Comparison of ENCODE assay signal across 8 mouse cellular contexts in the genomic region with DNA sequence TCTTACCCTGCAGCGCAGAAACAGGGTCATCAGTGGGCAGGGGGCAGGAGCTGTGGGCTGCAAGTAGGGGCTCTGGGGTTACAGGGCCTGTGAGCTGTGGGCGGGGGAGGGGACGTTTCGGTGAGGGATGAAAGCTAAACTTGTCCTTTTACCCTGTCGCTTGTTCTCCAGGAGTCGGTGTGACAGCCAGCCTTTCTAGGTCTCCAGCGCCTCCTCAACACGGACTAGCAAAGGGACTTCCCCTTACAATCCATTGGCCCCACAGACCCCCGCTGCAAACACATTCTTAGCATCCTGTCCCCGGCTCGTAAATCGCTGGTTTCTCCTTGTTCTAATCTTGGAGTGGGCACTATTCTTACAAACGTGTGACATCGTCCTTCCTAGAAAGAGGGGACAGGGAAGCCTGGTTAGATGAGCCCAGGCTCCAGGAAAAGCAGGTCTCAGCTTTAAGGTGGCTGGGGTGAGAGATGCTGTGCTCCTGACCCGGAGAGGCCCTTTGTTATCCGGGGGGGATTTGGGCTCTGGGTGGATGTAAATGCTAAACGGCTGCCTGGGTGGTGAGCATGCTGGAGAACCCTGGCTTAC. TPM values are rescaled to one million over a fixed set of nuclear protein-coding genes. Genes with fewer than 3 reads are reported as not detected.
A peak's percentile ranks its signal among the peaks of the same experiment; 100 is the strongest.
DNase-seq lines count a peak whose midpoint lies in the region; ATAC-seq and TF ChIP-seq lines count a peak whose summit lies in the region.

No protein-coding gene starts in this region.

- peak overlapping the region; percentile 49 for H3K9ac ChIP-seq in forebrain, embryonic 12.5 days
- peak overlapping the region; percentile 50 for H3K9ac ChIP-seq in intestine, embryonic 15.5 days
- peak overlapping the region; percentile 54 for H3K9ac ChIP-seq in stomach, postnatal 0 days (ENCODE audit: low read length)

- H3K79me2 ChIP-seq in macrophage (ENCODE audit: inconsistent target) = no peaks in the 10 kb centered on the region

- no peak for TF ChIP-seq EP300 in stomach, postnatal 0 days (optimal IDR thresholded peaks at IDR 0.05)

- DNase-seq in left cerebral cortex, postnatal 36 days (ENCODE audit: low spot score in 2 of 2) = peak; percentile 43 to 44
- no peak for DNase-seq in left cerebral cortex, adult 11 months (ENCODE audit: low spot score)
- DNase-seq in adrenal gland, postnatal 36 days = peak; percentile 25 to 55
- DNase-seq in stomach, postnatal 0 days (ENCODE audit: low spot score) = no peak
- no peak for DNase-seq in B cell, adult 2 months

- peaks cover 54% of the 10 kb centered on the region for H3K4me1 ChIP-seq in forebrain, embryonic 12.5 days
- peaks cover 60% of the 10 kb centered on the region for H3K4me1 ChIP-seq in intestine, embryonic 15.5 days (replicated peaks)
- peaks cover 23% of the 10 kb centered on the region for H3K4me1 ChIP-seq in stomach, postnatal 0 days (replicated peaks; ENCODE audit: control insufficient read depth, insufficient read depth)

- H3K4me2 ChIP-seq in forebrain, embryonic 12.5 days = peak overlapping the region; percentile 45
- peak overlapping the region; percentile 60 for H3K4me2 ChIP-seq in intestine, embryonic 15.5 days (replicated peaks)
- peak overlapping the region; percentile 28 for H3K4me2 ChIP-seq in stomach, postnatal 0 days (replicated peaks; ENCODE audit: low read depth)

- 2% methylated on average over 17 of the region's 17 CpGs for WGBS in forebrain, embryonic 12.5 days
- WGBS in intestine, embryonic 15.5 days = 8% methylated on average over 17 of the region's 17 CpGs
- WGBS in macrophage (ENCODE audit: missing documents) = 13% methylated on average over 17 of the region's 17 CpGs
- 10% methylated on average over 17 of the region's 17 CpGs for WGBS in stomach, postnatal 0 days

- no peak for TF ChIP-seq CTCF in stomach, postnatal 0 days (IDR thresholded peaks at IDR 0.05; ENCODE audit: low read depth)

- H3K36me3 ChIP-seq in forebrain, embryonic 12.5 days (replicated peaks) = no peaks in the 10 kb centered on the region
- H3K36me3 ChIP-seq in intestine, embryonic 15.5 days = no peaks in the 10 kb centered on the region
- no peaks in the 10 kb centered on the region for H3K36me3 ChIP-seq in macrophage (ENCODE audit: inconsistent target)
- no peaks in the 10 kb centered on the region for H3K36me3 ChIP-seq in stomach, postnatal 0 days (ENCODE audit: control insufficient read depth, insufficient read depth, low read length)

- peak overlapping the region; percentile 86 for H3K27ac ChIP-seq in forebrain, embryonic 12.5 days
- peak overlapping the region; percentile 97 for H3K27ac ChIP-seq in intestine, embryonic 15.5 days
- peak overlapping the region; percentile 86 for H3K27ac ChIP-seq in macrophage
- H3K27ac ChIP-seq in stomach, postnatal 0 days (replicated peaks) = peak overlapping the region; percentile 97

- ATAC-seq in forebrain, embryonic 12.5 days (ENCODE audit: low FRiP score) = peak; percentile 1; the same call in 1 of the 2 replicates
- no peak for ATAC-seq in intestine, embryonic 15.5 days
- no peak for ATAC-seq in stomach, postnatal 0 days (ENCODE audit: low FRiP score, low TSS enrichment)

- peak overlapping the region; percentile 14; the same call in 1 of the 2 replicates for H3K4me3 ChIP-seq in forebrain, embryonic 12.5 days (replicated peaks)
- H3K4me3 ChIP-seq in intestine, embryonic 15.5 days (replicated peaks) = peak overlapping the region; percentile 32
- H3K4me3 ChIP-seq in macrophage (ENCODE audit: inconsistent target) = no peak overlapping the region
- H3K4me3 ChIP-seq in stomach, postnatal 0 days (ENCODE audit: low read depth, low read length) = no peak overlapping the region

- no peaks in the 10 kb centered on the region for H3K9me3 ChIP-seq in forebrain, embryonic 12.5 days
- no peaks in the 10 kb centered on the region for H3K9me3 ChIP-seq in intestine, embryonic 15.5 days
- H3K9me3 ChIP-seq in stomach, postnatal 0 days (ENCODE audit: control insufficient read depth, low read length) = no peaks in the 10 kb centered on the region

- intact Hi-C loops in left cerebral cortex, postnatal 36 days (cut with DNase I) = loop anchor here (1.0 to 2.0 kb wide), 2 partner anchors 8 to 36 kb away; no protein-coding TSS in a partner anchor

- H3K27me3 ChIP-seq in forebrain, embryonic 12.5 days = no peaks in the 10 kb centered on the region
- no peaks in the 10 kb centered on the region for H3K27me3 ChIP-seq in intestine, embryonic 15.5 days (replicated peaks)
- no peaks in the 10 kb centered on the region for H3K27me3 ChIP-seq in stomach, postnatal 0 days (ENCODE audit: control insufficient read depth, insufficient read depth, low read length)

RNA-seq across cellular contexts. Expression of a gene that starts 7.6 kb away (rescaled TPM):
- 100 to 1,000 TPM; 117 to 141 TPM for total RNA-seq in left cerebral cortex, postnatal 36 days (2021)
- total RNA-seq in adrenal gland, postnatal 36 days (2021) = 100 to 1,000 TPM; 116 to 171 TPM
- 2.1 and 2.2 TPM in 2 replicates for polyA plus RNA-seq in forebrain, embryonic 12.5 days (2016; fragmentation: Nextera tagmentation; extraction: Ambion mirVana)
- polyA plus RNA-seq in intestine, embryonic 15.5 days (2015; fragmentation: Nextera tagmentation; extraction: Ambion mirVana) = 2.6 and 2.7 TPM in 2 replicates
- 10 to 100 TPM in 3 of 26 experiments, 1 to 10 TPM in 19, under 1 TPM in 2, not detected in 2; 0.22 to 19.5 (median 1.8) TPM for total RNA-seq in macrophage (2018; cell fraction: chromatin; rRNA removed)
- total RNA-seq in macrophage (2018; cell fraction: cytosol; rRNA removed) = 10 to 100 TPM in 3 of 26 experiments, 1 to 10 TPM in 22, under 1 TPM in 1; 0.80 to 16.2 (median 2.0) TPM
- total RNA-seq in macrophage (2018; cell fraction: nucleus; rRNA removed) = 10 to 100 TPM in 6 of 26 experiments, 1 to 10 TPM in 14, under 1 TPM in 6; 0.30 to 28.5 (median 1.6) TPM
- 3.0 to 7.6 TPM (median 4.9 TPM) in 3 replicates for polyA plus RNA-seq in macrophage (2018)
- 7.5 and 7.9 TPM in 2 replicates for polyA plus RNA-seq in stomach, postnatal 0 days (2015; fragmentation: Nextera tagmentation; extraction: Ambion mirVana)

RNA-seq across cellular contexts. Expression of a gene that starts 12.6 kb away (rescaled TPM):
- total RNA-seq in left cerebral cortex, postnatal 36 days (2021) = 100 to 1,000 TPM; 169 to 193 TPM
- 100 to 1,000 TPM in 1 of 2 experiments, 10 to 100 TPM in 1; 94.2 to 106 TPM for total RNA-seq in adrenal gland, postnatal 36 days (2021)
- polyA plus RNA-seq in forebrain, embryonic 12.5 days (2016; fragmentation: Nextera tagmentation; extraction: Ambion mirVana) = 39.3 and 39.9 TPM in 2 replicates
- polyA plus RNA-seq in intestine, embryonic 15.5 days (2015; fragmentation: Nextera tagmentation; extraction: Ambion mirVana) = 18.9 and 19.7 TPM in 2 replicates
- total RNA-seq in macrophage (2018; cell fraction: chromatin; rRNA removed) = 100 to 1,000 TPM in 4 of 26 experiments, 10 to 100 TPM in 22; 26.6 to 124 (median 61.3) TPM
- total RNA-seq in macrophage (2018; cell fraction: cytosol; rRNA removed) = 10 to 100 TPM; 35.5 to 64.0 (median 51.6) TPM
- total RNA-seq in macrophage (2018; cell fraction: nucleus; rRNA removed) = 100 to 1,000 TPM in 7 of 26 experiments, 10 to 100 TPM in 19; 40.3 to 121 (median 76.1) TPM
- polyA plus RNA-seq in macrophage (2018) = 40.0 to 80.9 TPM (median 44.0 TPM) in 3 replicates
- 11.3 and 13.8 TPM in 2 replicates for polyA plus RNA-seq in stomach, postnatal 0 days (2015; fragmentation: Nextera tagmentation; extraction: Ambion mirVana)

RNA-seq across cellular contexts. Expression of a gene that starts 22.0 kb away (rescaled TPM):
- total RNA-seq in left cerebral cortex, postnatal 36 days (2021) = 10 to 100 TPM; 46.7 to 63.5 TPM
- 10 to 100 TPM; 29.6 to 34.3 TPM for total RNA-seq in adrenal gland, postnatal 36 days (2021)
- 63.2 and 67.4 TPM in 2 replicates for polyA plus RNA-seq in forebrain, embryonic 12.5 days (2016; fragmentation: Nextera tagmentation; extraction: Ambion mirVana)
- 28.2 and 29.8 TPM in 2 replicates for polyA plus RNA-seq in intestine, embryonic 15.5 days (2015; fragmentation: Nextera tagmentation; extraction: Ambion mirVana)
- total RNA-seq in macrophage (2018; cell fraction: chromatin; rRNA removed) = 100 to 1,000 TPM in 5 of 26 experiments, 10 to 100 TPM in 21; 26.5 to 137 (median 57.5) TPM
- 10 to 100 TPM; 21.0 to 40.3 (median 26.0) TPM for total RNA-seq in macrophage (2018; cell fraction: cytosol; rRNA removed)
- total RNA-seq in macrophage (2018; cell fraction: nucleus; rRNA removed) = 10 to 100 TPM; 28.9 to 86.2 (median 50.2) TPM
- 21.2 to 29.9 TPM (median 22.1 TPM) in 3 replicates for polyA plus RNA-seq in macrophage (2018)
- 12.4 and 14.8 TPM in 2 replicates for polyA plus RNA-seq in stomach, postnatal 0 days (2015; fragmentation: Nextera tagmentation; extraction: Ambion mirVana)

RNA-seq across cellular contexts. Expression of a gene that starts 42.3 kb away (rescaled TPM):
- total RNA-seq in left cerebral cortex, postnatal 36 days (2021) = 100 to 1,000 TPM; 718 to 779 TPM
- total RNA-seq in adrenal gland, postnatal 36 days (2021) = 10 to 100 TPM; 69.2 to 91.7 TPM
- 53.4 and 59.8 TPM in 2 replicates for polyA plus RNA-seq in forebrain, embryonic 12.5 days (2016; fragmentation: Nextera tagmentation; extraction: Ambion mirVana)
- 42.7 and 45.5 TPM in 2 replicates for polyA plus RNA-seq in intestine, embryonic 15.5 days (2015; fragmentation: Nextera tagmentation; extraction: Ambion mirVana)
- total RNA-seq in macrophage (2018; cell fraction: chromatin; rRNA removed) = 10 to 100 TPM in 20 of 26 experiments, 1 to 10 TPM in 6; 3.6 to 48.8 (median 15.3) TPM
- total RNA-seq in macrophage (2018; cell fraction: cytosol; rRNA removed) = 10 to 100 TPM in 17 of 26 experiments, 1 to 10 TPM in 9; 6.7 to 18.6 (median 11.3) TPM
- 10 to 100 TPM in 12 of 26 experiments, 1 to 10 TPM in 14; 4.3 to 29.5 (median 9.6) TPM for total RNA-seq in macrophage (2018; cell fraction: nucleus; rRNA removed)
- polyA plus RNA-seq in macrophage (2018) = 8.2 to 12.1 TPM (median 9.8 TPM) in 3 replicates
- 24.0 and 24.5 TPM in 2 replicates for polyA plus RNA-seq in stomach, postnatal 0 days (2015; fragmentation: Nextera tagmentation; extraction: Ambion mirVana)

RNA-seq across cellular contexts. Expression of a gene that starts 53.5 kb away (rescaled TPM):
- total RNA-seq in left cerebral cortex, postnatal 36 days (2021) = 100 to 1,000 TPM; 123 to 133 TPM
- 10 to 100 TPM; 46.9 to 52.0 TPM for total RNA-seq in adrenal gland, postnatal 36 days (2021)
- polyA plus RNA-seq in forebrain, embryonic 12.5 days (2016; fragmentation: Nextera tagmentation; extraction: Ambion mirVana) = 88.1 and 95.0 TPM in 2 replicates
- polyA plus RNA-seq in intestine, embryonic 15.5 days (2015; fragmentation: Nextera tagmentation; extraction: Ambion mirVana) = 39.6 and 42.5 TPM in 2 replicates
- total RNA-seq in macrophage (2018; cell fraction: chromatin; rRNA removed) = 10 to 100 TPM; 26.0 to 64.8 (median 48.7) TPM
- 10 to 100 TPM; 12.8 to 23.6 (median 18.5) TPM for total RNA-seq in macrophage (2018; cell fraction: cytosol; rRNA removed)
- 10 to 100 TPM; 14.2 to 52.0 (median 30.6) TPM for total RNA-seq in macrophage (2018; cell fraction: nucleus; rRNA removed)
- polyA plus RNA-seq in macrophage (2018) = 19.2 to 19.9 TPM (median 19.6 TPM) in 3 replicates
- polyA plus RNA-seq in stomach, postnatal 0 days (2015; fragmentation: Nextera tagmentation; extraction: Ambion mirVana) = 16.5 and 18.7 TPM in 2 replicates

Comparison
In these comparisons a context has a peak if more than half of its experiments do, and no peak if none do; other contexts are left out.
1. DNase-seq: peak in left cerebral cortex, postnatal 36 days (2 of 2) and adrenal gland, postnatal 36 days (2 of 2); none in left cerebral cortex, adult 11 months (single experiment), stomach, postnatal 0 days (single experiment) and B cell, adult 2 months (0 of 2).
2. H3K4me3 ChIP-seq: peak in forebrain, embryonic 12.5 days (single experiment) and intestine, embryonic 15.5 days (single experiment); none in macrophage (single experiment) and stomach, postnatal 0 days (single experiment).
3. Peak in every context shown above with its lines, with median percentiles within 50 percentile points of each other: H3K27ac ChIP-seq, H3K4me2 ChIP-seq and H3K9ac ChIP-seq.